Mouse (Mus musculus) kidney, embryonic 15.5 days (tissue): ENCODE measurements around the gene Hsd17b2. TPM values are rescaled to one million over a fixed set of nuclear protein-coding genes. Genes with fewer than 3 reads are reported as not detected.

Source experiments
- ATAC-seq: fragments of 200-750 bp; cut with Nextera tagmentation; replicated peaks from 2 replicates; pipeline ENCODE4 v1.8.0; 2017; ENCODE audit warnings: moderate TSS enrichment; ENCODE audit not compliant: low FRiP score
- H3K27ac ChIP-seq: fragments of 300-500 bp; sonication (generic); 2 replicates; pipeline ENCODE4 v1.5.1; 2015; ENCODE audit warnings: mild to moderate bottlenecking, inconsistent platforms
- H3K27me3 ChIP-seq: fragments of 300-500 bp; sonication (generic); 2 replicates; pipeline ENCODE4 v1.6.1; 2015; ENCODE audit warnings: inconsistent platforms
- H3K36me3 ChIP-seq: fragments of 300-500 bp; sonication (generic); 2 replicates; pipeline ENCODE4 v1.6.1; 2015; ENCODE audit warnings: inconsistent platforms
- H3K4me1 ChIP-seq: fragments of 300-500 bp; sonication (generic); 2 replicates; pipeline ENCODE4 v1.6.1; 2015; ENCODE audit warnings: inconsistent platforms
- H3K4me2 ChIP-seq: fragments of 300-500 bp; sonication (generic); 2 replicates; pipeline ENCODE4 v1.6.1; 2015; ENCODE audit warnings: moderate library complexity, mild to moderate bottlenecking, inconsistent platforms
- H3K4me3 ChIP-seq: fragments of 300-500 bp; sonication (generic); replicated peaks from 2 replicates; pipeline ENCODE4 v1.5.1; 2015; ENCODE audit warnings: mild to moderate bottlenecking, inconsistent platforms
- H3K9ac ChIP-seq: fragments of 300-500 bp; sonication (generic); 2 replicates; pipeline ENCODE4 v1.6.1; 2015; ENCODE audit warnings: mild to moderate bottlenecking, inconsistent platforms
- H3K9me3 ChIP-seq: fragments of 300-500 bp; sonication (generic); replicated peaks from 2 replicates; pipeline ENCODE4 v1.6.1; 2016; ENCODE audit warnings: inconsistent platforms
- WGBS: fragments of 180-500 bp; shearing (Covaris S2); methylation state at CpG from one replicate; pipeline ENCODE4 v1.1.7; 2015; ENCODE audit warnings: mixed read lengths; 5-methylcytosine and 5-hydroxymethylcytosine counted together
- polyA plus RNA-seq: library from polyadenylated mRNA; unstranded; fragments of >200 nt; fragmentation: Nextera tagmentation; extraction: Ambion mirVana; gene quantifications from 2 replicates; pipeline ENCODE4 v1.2.1, GENCODE M21; 2015

Gene Hsd17b2
- polyA plus RNA-seq, 1 experiment from 2014 or later, result 2.2 TPM

DNA sequence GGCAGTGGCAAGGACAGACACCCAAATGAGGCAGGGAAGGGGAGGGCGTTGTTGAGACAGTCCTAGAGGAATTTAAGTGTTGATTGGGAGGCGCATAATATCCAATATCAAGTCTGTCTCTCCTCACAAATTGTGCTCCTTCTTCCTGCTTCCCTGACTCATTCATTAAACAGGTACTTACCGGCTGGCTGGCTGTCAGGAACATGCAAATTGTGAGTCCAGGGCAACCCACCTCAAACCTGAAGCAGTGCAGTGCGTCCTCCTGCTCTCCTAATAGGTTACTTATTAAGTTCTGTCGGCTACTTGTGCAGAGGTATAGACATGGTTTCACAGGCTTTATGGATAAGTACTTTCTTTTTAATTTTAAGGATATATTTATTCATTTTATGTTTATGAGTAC lies 103.7 kb downstream of the Hsd17b2 start:
- Histone ChIP-seq H3K27me3 (no peaks in the 10 kb centered on the region), H3K9me3 (no peaks in the 10 kb centered on the region), H3K27ac (peak overlapping the region; percentile 78), H3K4me1 (peaks cover 16% of the 10 kb centered on the region), H3K4me3 (no peak overlapping the region), H3K9ac (no peak overlapping the region), H3K4me2 (peak overlapping the region; percentile 25; the same call in 1 of the 2 replicates), H3K36me3 (no peaks in the 10 kb centered on the region)
- no peak for ATAC-seq
- WGBS, result 53% methylated on average over 5 of the region's 5 CpGs

Other genes starting within 250 kb of the Hsd17b2 start
- gene Plcg2, start 203.6 kb upstream of the Hsd17b2 start, polyA plus RNA-seq, result 5.1 and 6.0 TPM in 2 replicates
- 2.1 and 2.5 TPM in 2 replicates for gene Sdr42e1, start 28.2 kb upstream of the Hsd17b2 start, polyA plus RNA-seq
- 64.0 and 64.9 TPM in 2 replicates for gene Mphosph6, start 100.0 kb downstream of the Hsd17b2 start, polyA plus RNA-seq